Comparison of ENCODE assay signal across 7 mouse cellular contexts in genomic region chr7:30183879-30184289, GRCm38 (mm10). TPM values are rescaled to one million over a fixed set of nuclear protein-coding genes. Genes with fewer than 3 reads are reported as not detected.
DNase-seq lines count a peak whose midpoint lies in the region; ATAC-seq lines count a peak whose summit lies in the region.

Cox7a1 (plus strand) TSS chr7:30184144.

- no peaks in the 10 kb centered on the region for H3K27me3 ChIP-seq in intestine, embryonic 15.5 days (replicated peaks)
- H3K27me3 ChIP-seq in limb, embryonic 12.5 days = no peaks in the 10 kb centered on the region
- H3K27me3 ChIP-seq in midbrain, embryonic 13.5 days = no peaks in the 10 kb centered on the region

- H3K9me3 ChIP-seq in intestine, embryonic 15.5 days = no peaks in the 10 kb centered on the region
- no peaks in the 10 kb centered on the region for H3K9me3 ChIP-seq in limb, embryonic 12.5 days
- no peaks in the 10 kb centered on the region for H3K9me3 ChIP-seq in midbrain, embryonic 13.5 days

- peaks cover 22% of the 10 kb centered on the region for H3K36me3 ChIP-seq in intestine, embryonic 15.5 days
- H3K36me3 ChIP-seq in limb, embryonic 12.5 days = peaks cover 35% of the 10 kb centered on the region
- H3K36me3 ChIP-seq in midbrain, embryonic 13.5 days = peaks cover 54% of the 10 kb centered on the region

- H3K27ac ChIP-seq in intestine, embryonic 15.5 days = peak within 1 kb of the TSS; percentile 58
- no peak within 1 kb of the TSS for H3K27ac ChIP-seq in limb, embryonic 12.5 days
- no peak within 1 kb of the TSS for H3K27ac ChIP-seq in midbrain, embryonic 13.5 days

- peak within 1 kb of the TSS; percentile 31; the same call in 1 of the 2 replicates for H3K9ac ChIP-seq in intestine, embryonic 15.5 days
- H3K9ac ChIP-seq in limb, embryonic 12.5 days (replicated peaks) = no peak within 1 kb of the TSS
- 0 out of 2 replicates have a peak within 1 kb of the TSS, but pooled peaks have one; percentile 41 for H3K9ac ChIP-seq in midbrain, embryonic 13.5 days (replicated peaks)

- peak; percentile 93 to 98 for DNase-seq in adrenal gland, adult (ENCODE audit: inconsistent age in 2 of 2, low spot score in 1 of 2)
- peak; percentile 64 to 80 for DNase-seq in cerebellum, postnatal 25 days
- peak in 1 of 2 experiments; percentile 83 for DNase-seq in gastrocnemius, postnatal 4 days (ENCODE audit: low spot score in 2 of 2)
- peak; percentile 78 to 81 for DNase-seq in spleen, adult 18-20 months

- H3K4me3 ChIP-seq in intestine, embryonic 15.5 days (replicated peaks) = peak within 1 kb of the TSS; percentile 17
- H3K4me3 ChIP-seq in limb, embryonic 12.5 days (replicated peaks) = no peak within 1 kb of the TSS
- H3K4me3 ChIP-seq in midbrain, embryonic 13.5 days (replicated peaks) = peak within 1 kb of the TSS; percentile 13; the same call in 1 of the 2 replicates

- peak within 1 kb of the TSS; percentile 53 for H3K4me2 ChIP-seq in intestine, embryonic 15.5 days (replicated peaks)
- peak within 1 kb of the TSS; percentile 33 for H3K4me2 ChIP-seq in limb, embryonic 12.5 days
- peak within 1 kb of the TSS; percentile 42 for H3K4me2 ChIP-seq in midbrain, embryonic 13.5 days (replicated peaks)

- 0% methylated on average over 11 of the region's 11 CpGs for WGBS in intestine, embryonic 15.5 days
- 5% methylated on average over 11 of the region's 11 CpGs for WGBS in limb, embryonic 12.5 days
- WGBS in midbrain, embryonic 13.5 days = 1% methylated on average over 11 of the region's 11 CpGs

- peak; percentile 88 for ATAC-seq in intestine, embryonic 15.5 days
- ATAC-seq in limb, embryonic 12.5 days (ENCODE audit: insufficient number of reproducible peaks, insufficient read depth, low FRiP score, low TSS enrichment, low read depth) = peak; percentile 33; the same call in 1 of the 2 replicates
- ATAC-seq in midbrain, embryonic 13.5 days = peak; percentile 37; the same call in 1 of the 2 replicates

- peaks cover 13% of the 10 kb centered on the region; the same call in 1 of the 2 replicates for H3K4me1 ChIP-seq in intestine, embryonic 15.5 days (replicated peaks)
- peaks cover 5% of the 10 kb centered on the region; the same call in 1 of the 2 replicates for H3K4me1 ChIP-seq in limb, embryonic 12.5 days (replicated peaks)
- H3K4me1 ChIP-seq in midbrain, embryonic 13.5 days (replicated peaks) = peaks cover 9% of the 10 kb centered on the region

RNA-seq across cellular contexts. Expression of gene Cox7a1, which starts in this region (rescaled TPM):
- total RNA-seq in gastrocnemius, postnatal 4 days (2021) = 100 to 1,000 TPM; 268 to 275 TPM
- polyA plus RNA-seq in intestine, embryonic 15.5 days (2015; fragmentation: Nextera tagmentation; extraction: Ambion mirVana) = 30.7 and 34.3 TPM in 2 replicates
- 2.4 and 2.9 TPM in 2 replicates for polyA plus RNA-seq in limb, embryonic 12.5 days (2016; fragmentation: Nextera tagmentation; extraction: Ambion mirVana)
- 3.0 and 4.4 TPM in 2 replicates for polyA plus RNA-seq in midbrain, embryonic 13.5 days (2015; fragmentation: Nextera tagmentation; extraction: Ambion mirVana)

Comparison
In these comparisons a context has a peak if more than half of its experiments do, and no peak if none do; other contexts are left out.
1. ATAC-seq: peak in every context shown above with its lines; median percentile 88 in intestine, embryonic 15.5 days; 37 in midbrain, embryonic 13.5 days; 33 in limb, embryonic 12.5 days.